Mouse (Mus musculus): Measurements from ENCODE around the gene Ccer2. TPM values are rescaled to one million over a fixed set of nuclear protein-coding genes. Genes with fewer than 3 reads are reported as not detected.

Ccer2 gene
- polyA plus RNA-seq, 1 experiment from 2014 or later: 0.58 TPM

- Histone ChIP-seq H3K9ac (replicated peaks) (no peak overlapping the region), H3K4me3 (replicated peaks) (no peak overlapping the region), H3K27me3 (no peaks in the 10 kb centered on the region), H3K27ac (no peak overlapping the region), H3K4me1 (replicated peaks) (peaks cover 7% of the 10 kb centered on the region), H3K36me3 (peaks cover 40% of the 10 kb centered on the region), H3K4me2 (replicated peaks) (no peak overlapping the region), H3K9me3 (no peaks in the 10 kb centered on the region)
- 47% methylated on average over 6 of the region's 6 CpGs for WGBS
- ATAC-seq: peak; percentile 79
Measured at GRCm38 (mm10) chr7:28780067-28780658, 24.2 kb downstream of the Ccer2 start.

- Histone ChIP-seq H3K27me3 (no peaks in the 10 kb centered on the region), H3K4me3 (replicated peaks) (no peak overlapping the region), H3K4me2 (replicated peaks) (no peak overlapping the region), H3K36me3 (peaks cover 46% of the 10 kb centered on the region), H3K4me1 (replicated peaks) (peaks cover 7% of the 10 kb centered on the region), H3K9me3 (no peaks in the 10 kb centered on the region), H3K9ac (replicated peaks) (no peak overlapping the region), H3K27ac (no peak overlapping the region)
- WGBS: 78% methylated on average over 7 of the region's 7 CpGs
- ATAC-seq: no peak
Measured at GRCm38 (mm10) chr7:28780857-28781256, 24.9 kb downstream of the Ccer2 start.

GRCm38 (mm10) chr7:28781261-28781663 is 25.3 kb downstream of the Ccer2 start:
- no peak for ATAC-seq
- no peak overlapping the region for H3K27ac ChIP-seq
- no peaks in the 10 kb centered on the region for H3K9me3 ChIP-seq
- no peak overlapping the region for H3K9ac ChIP-seq (replicated peaks)
- H3K4me1 ChIP-seq (replicated peaks): peaks cover 7% of the 10 kb centered on the region
- no peak overlapping the region for H3K4me2 ChIP-seq (replicated peaks)
- 93% methylated on average over 8 of the region's 8 CpGs for WGBS
- peaks cover 48% of the 10 kb centered on the region for H3K36me3 ChIP-seq
- no peak overlapping the region for H3K4me3 ChIP-seq (replicated peaks)
- H3K27me3 ChIP-seq: no peaks in the 10 kb centered on the region

GRCm38 (mm10) chr7:28785161-28785560 is 29.2 kb downstream of the Ccer2 start:
- no peak overlapping the region for H3K4me3 ChIP-seq (replicated peaks)
- no peak for ATAC-seq
- H3K36me3 ChIP-seq: peaks cover 54% of the 10 kb centered on the region
- H3K9me3 ChIP-seq: no peaks in the 10 kb centered on the region
- no peak overlapping the region for H3K27ac ChIP-seq
- peaks cover 6% of the 10 kb centered on the region for H3K4me1 ChIP-seq (replicated peaks)
- H3K4me2 ChIP-seq (replicated peaks): no peak overlapping the region
- WGBS: 75% methylated on average over 5 of the region's 5 CpGs
- H3K9ac ChIP-seq (replicated peaks): no peak overlapping the region
- no peaks in the 10 kb centered on the region for H3K27me3 ChIP-seq

- H3K4me1 ChIP-seq (replicated peaks): no peaks in the 10 kb centered on the region
- no peaks in the 10 kb centered on the region for H3K9me3 ChIP-seq
- H3K36me3 ChIP-seq: peaks cover 50% of the 10 kb centered on the region
- 0 out of 2 replicates have a peak overlapping the region, but pooled peaks have one; percentile 6 for H3K9ac ChIP-seq (replicated peaks)
- 96% methylated on average over 9 of the region's 9 CpGs for WGBS
- no peak overlapping the region for H3K27ac ChIP-seq
- H3K4me3 ChIP-seq (replicated peaks): no peak overlapping the region
- ATAC-seq: no peak
- H3K4me2 ChIP-seq (replicated peaks): no peak overlapping the region
- no peaks in the 10 kb centered on the region for H3K27me3 ChIP-seq
Measured at GRCm38 (mm10) chr7:28787884-28788283, 31.9 kb downstream of the Ccer2 start.

DNA sequence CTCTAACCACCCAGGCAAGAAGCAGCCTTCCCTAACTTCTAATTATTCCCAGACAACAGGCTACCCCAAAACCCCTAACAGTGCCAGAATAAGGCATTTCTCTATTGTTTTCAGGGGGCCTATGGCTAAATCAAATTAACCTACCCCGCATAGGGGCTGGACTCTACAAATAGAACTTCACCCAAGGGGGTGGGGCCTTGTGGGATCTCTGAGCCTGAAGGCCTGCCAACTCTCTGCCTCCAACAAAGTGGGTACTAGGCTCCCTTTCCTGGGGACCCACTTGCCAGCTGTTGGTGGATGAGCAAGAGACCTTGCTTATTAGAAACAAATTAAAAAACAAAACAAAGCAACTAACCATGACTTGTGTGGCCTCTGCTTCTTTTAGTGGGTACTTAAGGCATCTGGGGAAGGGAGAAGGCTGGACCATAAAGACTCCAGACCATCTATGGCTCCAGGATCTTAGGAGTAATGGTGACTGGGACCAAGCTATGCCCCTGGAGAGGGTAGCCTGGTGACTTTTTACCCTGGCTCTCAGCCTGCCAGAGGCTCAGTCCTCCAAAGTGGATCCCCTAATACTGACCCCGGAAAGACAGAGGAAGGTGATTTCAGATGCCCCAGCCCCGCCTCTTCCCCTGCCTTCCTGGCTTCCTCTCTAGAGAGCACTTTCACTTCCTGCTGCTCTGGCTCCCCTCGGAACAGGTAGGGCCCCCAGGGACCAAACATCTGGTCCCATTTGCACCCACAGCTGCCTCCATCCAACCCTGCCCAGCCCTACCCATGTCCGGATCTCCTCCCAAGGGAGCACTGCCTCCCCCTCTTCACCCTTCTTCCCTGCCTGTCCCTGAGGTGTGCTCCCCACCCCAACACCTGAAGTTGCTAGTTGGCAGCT is 32.6 kb downstream of the Ccer2 start, which contains the start of gene Rinl:
TSS of gene Rinl (plus strand) at position 663 of the 889 bp plus-strand sequence.
- no peak for ATAC-seq
- Histone ChIP-seq H3K27me3 (no peaks in the 10 kb centered on the region), H3K4me2 (replicated peaks) (no peak within 1 kb of the TSS), H3K27ac (no peak within 1 kb of the TSS), H3K4me1 (replicated peaks) (no peaks in the 10 kb centered on the region), H3K36me3 (peaks cover 43% of the 10 kb centered on the region), H3K9ac (replicated peaks) (0 out of 2 replicates have a peak within 1 kb of the TSS, but pooled peaks have one; percentile 6), H3K4me3 (replicated peaks) (no peak within 1 kb of the TSS), H3K9me3 (no peaks in the 10 kb centered on the region)
- 88% methylated on average over 5 of the region's 5 CpGs for WGBS

DNA sequence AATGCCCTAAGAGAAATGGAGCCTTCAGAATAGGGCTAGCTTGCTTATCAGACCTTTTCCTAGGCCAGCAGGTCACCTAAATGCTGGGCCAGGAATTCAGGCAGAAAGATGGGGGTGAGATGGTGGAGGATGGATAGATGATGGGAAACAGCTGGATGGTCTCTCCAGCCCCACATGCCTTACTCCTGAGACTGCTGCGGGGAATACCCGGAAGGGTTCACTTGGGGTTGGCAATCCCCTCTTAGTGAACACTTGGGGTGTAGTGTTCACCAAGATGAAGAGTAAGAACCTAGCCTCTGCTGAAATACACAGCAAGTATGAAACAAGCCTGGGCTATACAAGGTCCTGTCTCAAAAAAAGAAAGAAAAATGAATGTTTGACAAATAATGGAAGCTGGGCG is 33.3 kb downstream of the Ccer2 start:
- no peak overlapping the region for H3K4me2 ChIP-seq (replicated peaks)
- whole genome bisulfite sequencing: 93% methylated on average over 3 of the region's 3 CpGs
- H3K27me3 ChIP-seq: no peaks in the 10 kb centered on the region
- ATAC-seq: no peak
- H3K4me3 ChIP-seq (replicated peaks): no peak overlapping the region
- no peak overlapping the region for H3K9ac ChIP-seq (replicated peaks)
- no peaks in the 10 kb centered on the region for H3K4me1 ChIP-seq (replicated peaks)
- no peak overlapping the region for H3K27ac ChIP-seq
- no peaks in the 10 kb centered on the region for H3K9me3 ChIP-seq
- H3K36me3 ChIP-seq: peaks cover 39% of the 10 kb centered on the region

DNA sequence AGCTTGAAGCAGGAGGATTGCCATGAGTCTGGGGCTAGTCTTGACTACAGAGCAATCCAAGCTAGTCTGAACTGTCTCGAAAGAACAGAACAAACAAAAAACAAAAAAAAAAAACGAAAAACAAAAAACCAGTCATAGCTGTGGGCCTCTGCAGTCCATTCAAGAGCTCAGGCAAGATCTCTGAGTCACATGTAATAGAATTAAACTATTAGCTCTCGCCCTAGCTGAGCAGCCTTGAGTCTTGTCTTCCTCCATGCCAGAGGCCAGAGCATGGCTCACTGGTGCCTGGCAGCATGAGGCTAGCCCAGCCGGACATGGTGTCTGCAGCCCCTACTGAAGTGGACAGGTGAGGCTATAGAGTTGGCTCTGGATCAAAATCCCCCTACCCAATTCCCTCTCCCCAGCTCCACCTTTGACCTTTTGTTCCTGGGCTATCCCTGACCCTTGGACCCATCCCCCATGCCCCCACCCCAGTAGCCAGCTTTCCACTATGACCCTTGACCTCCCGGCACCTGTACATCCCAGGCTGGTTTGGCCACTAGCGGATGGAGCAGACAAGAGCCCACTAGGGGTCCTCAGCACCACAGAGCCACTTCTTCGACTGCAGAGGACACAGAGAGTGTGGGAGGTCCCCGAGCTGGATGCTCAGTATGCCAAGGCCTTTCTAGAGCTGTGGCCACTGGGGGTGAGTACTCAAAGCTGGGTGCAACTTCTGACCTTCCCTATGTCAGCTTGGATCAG is 34.3 kb downstream of the Ccer2 start:
- 48% methylated on average over 8 of the region's 8 CpGs for WGBS
- Histone ChIP-seq H3K4me2 (replicated peaks) (no peak overlapping the region), H3K9ac (replicated peaks) (no peak overlapping the region), H3K27ac (no peak overlapping the region), H3K4me1 (replicated peaks) (no peaks in the 10 kb centered on the region), H3K9me3 (no peaks in the 10 kb centered on the region), H3K4me3 (replicated peaks) (no peak overlapping the region), H3K27me3 (no peaks in the 10 kb centered on the region), H3K36me3 (peaks cover 34% of the 10 kb centered on the region)
- ATAC-seq: 0 out of 2 replicates have a peak, but pooled peaks have one; percentile 30

DNA sequence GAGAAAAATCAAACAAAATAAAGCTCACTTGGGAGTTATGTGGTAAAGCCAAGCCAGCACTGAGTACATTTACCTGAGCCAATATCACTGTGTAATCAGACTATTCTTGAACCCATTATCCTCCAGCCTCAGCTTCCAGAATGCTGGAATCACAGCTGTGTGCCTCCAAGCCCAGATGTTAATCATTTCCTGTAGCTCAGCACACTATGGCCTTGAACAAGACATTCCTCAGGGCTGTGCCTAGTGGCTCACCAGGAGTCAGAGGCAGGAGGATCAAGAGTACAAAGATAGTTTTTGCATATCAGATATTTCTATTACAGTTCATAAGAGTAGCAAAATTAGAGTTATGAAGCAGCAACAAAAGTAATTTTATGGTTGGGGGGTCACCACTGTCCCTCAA is 35.7 kb downstream of the Ccer2 start:
- Histone ChIP-seq H3K36me3 (peaks cover 19% of the 10 kb centered on the region), H3K9ac (replicated peaks) (no peak overlapping the region), H3K9me3 (no peaks in the 10 kb centered on the region), H3K27ac (no peak overlapping the region), H3K4me2 (replicated peaks) (no peak overlapping the region), H3K4me1 (replicated peaks) (peaks cover 4% of the 10 kb centered on the region; the same call in 1 of the 2 replicates), H3K27me3 (0 out of 2 replicates have a peak, but pooled peaks cover 8% of the 10 kb centered on the region), H3K4me3 (replicated peaks) (no peak overlapping the region)
- no peak for ATAC-seq

- Histone ChIP-seq H3K4me3 (replicated peaks) (no peak overlapping the region), H3K4me2 (replicated peaks) (no peak overlapping the region), H3K9ac (replicated peaks) (no peak overlapping the region), H3K36me3 (peaks cover 13% of the 10 kb centered on the region), H3K27me3 (0 out of 2 replicates have a peak, but pooled peaks cover 8% of the 10 kb centered on the region), H3K9me3 (no peaks in the 10 kb centered on the region), H3K27ac (no peak overlapping the region), H3K4me1 (replicated peaks) (peaks cover 7% of the 10 kb centered on the region)
- ATAC-seq: no peak
- WGBS: 88% methylated on average over 14 of the region's 14 CpGs
Measured at GRCm38 (mm10) chr7:28792391-28793185, 36.6 kb downstream of the Ccer2 start.

DNA sequence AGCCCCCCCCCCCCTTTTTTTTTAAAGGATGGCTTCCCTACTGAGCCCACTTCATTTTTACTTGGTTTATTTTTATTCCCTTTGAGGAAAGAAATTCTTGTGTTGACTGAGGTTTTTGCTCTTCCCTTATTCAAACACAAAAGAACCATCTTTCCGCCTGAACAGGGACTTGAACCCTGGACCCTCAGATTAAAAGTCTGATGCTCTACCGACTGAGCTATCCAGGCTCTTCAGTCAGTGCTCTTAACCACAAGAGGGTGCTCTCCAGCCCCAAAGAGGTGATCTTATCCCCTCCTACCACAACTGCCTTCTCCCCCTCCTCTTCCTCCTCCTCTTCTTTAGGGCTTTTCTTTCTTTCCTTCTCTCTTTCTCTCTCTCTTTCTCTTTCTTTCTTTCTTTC is 37.9 kb downstream of the Ccer2 start:
- Histone ChIP-seq H3K4me1 (replicated peaks) (peaks cover 7% of the 10 kb centered on the region), H3K27ac (no peak overlapping the region), H3K9me3 (no peaks in the 10 kb centered on the region), H3K27me3 (0 out of 2 replicates have a peak, but pooled peaks cover 8% of the 10 kb centered on the region), H3K9ac (replicated peaks) (no peak overlapping the region), H3K4me2 (replicated peaks) (no peak overlapping the region), H3K4me3 (replicated peaks) (no peak overlapping the region), H3K36me3 (0 out of 2 replicates have a peak, but pooled peaks cover under 1% of the 10 kb centered on the region)
- 38% methylated on average over 2 of the region's 2 CpGs for WGBS
- no peak for ATAC-seq

All from midbrain, embryonic 13.5 days (tissue).